Mouse (Mus musculus): ENCODE results near the gene Fry. TPM values are rescaled to one million over a fixed set of nuclear protein-coding genes. Genes with fewer than 3 reads are reported as not detected.
A peak's percentile ranks its signal among the peaks of the same experiment; 100 is the strongest.

Gene Fry
- polyA plus RNA-seq, 1 experiment from 2014 or later, result 5.3 TPM

GRCm38 (mm10) chr5:150168712-150169111 is 50.3 kb downstream of the Fry start:
- DNase-seq (ENCODE audit: low spot score), result peak; percentile 64

GRCm38 (mm10) chr5:150171562-150171961 is 53.1 kb downstream of the Fry start:
- DNase-seq (ENCODE audit: low spot score), result no peak

- no peak for DNase-seq (ENCODE audit: low spot score)
Measured at GRCm38 (mm10) chr5:150173869-150174268, 55.4 kb downstream of the Fry start.

- no peak for DNase-seq (ENCODE audit: low spot score)
Measured at GRCm38 (mm10) chr5:150174950-150175349, 56.5 kb downstream of the Fry start.

- no peak for DNase-seq (ENCODE audit: low spot score)
Measured at GRCm38 (mm10) chr5:150176251-150177015, 58.0 kb downstream of the Fry start.

GRCm38 (mm10) chr5:150177757-150178156 is 59.3 kb downstream of the Fry start:
- DNase-seq (ENCODE audit: low spot score), result no peak

- peak; percentile 12 for DNase-seq (ENCODE audit: low spot score)
Measured at GRCm38 (mm10) chr5:150178194-150178801, 59.9 kb downstream of the Fry start.

- no peak for DNase-seq (ENCODE audit: low spot score)
Measured at GRCm38 (mm10) chr5:150180985-150181607, 62.7 kb downstream of the Fry start.

- DNase-seq (ENCODE audit: low spot score), result no peak
Measured at GRCm38 (mm10) chr5:150184959-150185358, 66.5 kb downstream of the Fry start.

- DNase-seq (ENCODE audit: low spot score), result no peak
Measured at GRCm38 (mm10) chr5:150186121-150186520, 67.7 kb downstream of the Fry start.

GRCm38 (mm10) chr5:150186676-150187075 is 68.2 kb downstream of the Fry start:
- no peak for DNase-seq (ENCODE audit: low spot score)

- DNase-seq (ENCODE audit: low spot score), result no peak
Measured at GRCm38 (mm10) chr5:150188031-150188430, 69.6 kb downstream of the Fry start.

- no peak for DNase-seq (ENCODE audit: low spot score)
Measured at GRCm38 (mm10) chr5:150190454-150191358, 72.3 kb downstream of the Fry start.

- peak; percentile 39 for DNase-seq (ENCODE audit: low spot score)
Measured at GRCm38 (mm10) chr5:150195514-150196210, 77.2 kb downstream of the Fry start.

GRCm38 (mm10) chr5:150196211-150196585 is 77.8 kb downstream of the Fry start:
- DNase-seq (ENCODE audit: low spot score), result no peak

- no peak for DNase-seq (ENCODE audit: low spot score)
Measured at GRCm38 (mm10) chr5:150196881-150197311, 78.5 kb downstream of the Fry start.

GRCm38 (mm10) chr5:150206749-150207148 is 88.3 kb downstream of the Fry start:
- DNase-seq (ENCODE audit: low spot score), result no peak

GRCm38 (mm10) chr5:150207596-150207995 is 89.2 kb downstream of the Fry start:
- DNase-seq (ENCODE audit: low spot score), result no peak

- no peak for DNase-seq (ENCODE audit: low spot score)
Measured at GRCm38 (mm10) chr5:150208009-150208408, 89.6 kb downstream of the Fry start.

- no peak for DNase-seq (ENCODE audit: low spot score)
Measured at GRCm38 (mm10) chr5:150214081-150214480, 95.6 kb downstream of the Fry start.

GRCm38 (mm10) chr5:150216066-150216465 is 97.6 kb downstream of the Fry start:
- DNase-seq (ENCODE audit: low spot score), result no peak

Measured in thymus, postnatal 0 days (tissue).